Mouse (Mus musculus): Measurements from ENCODE around the gene Frmd7. TPM values are rescaled to one million over a fixed set of nuclear protein-coding genes. Genes with fewer than 3 reads are reported as not detected.

The Frmd7 gene
- polyA plus RNA-seq, 1 experiment from 2014 or later, result 0.09 TPM

- no peak for ATAC-seq (ENCODE audit: low FRiP score, low read depth)
- Histone ChIP-seq H3K4me3 (no peak overlapping the region), H3K4me1 (no peaks in the 10 kb centered on the region), H3K27me3 (replicated peaks) (no peaks in the 10 kb centered on the region), H3K9me3 (no peaks in the 10 kb centered on the region), H3K4me2 (replicated peaks) (no peak overlapping the region), H3K27ac (no peak overlapping the region), H3K36me3 (no peaks in the 10 kb centered on the region), H3K9ac (no peak overlapping the region)
- 59% methylated on average over 3 of the region's 3 CpGs for WGBS
Observed at GRCm38 (mm10) chrX:50930309-50930708, 12.2 kb downstream of the Frmd7 start.

- Histone ChIP-seq H3K27me3 (replicated peaks) (no peaks in the 10 kb centered on the region), H3K9ac (no peak overlapping the region), H3K4me2 (replicated peaks) (no peak overlapping the region), H3K4me3 (no peak overlapping the region), H3K4me1 (no peaks in the 10 kb centered on the region), H3K27ac (no peak overlapping the region), H3K9me3 (no peaks in the 10 kb centered on the region), H3K36me3 (no peaks in the 10 kb centered on the region)
- no peak for ATAC-seq (ENCODE audit: low FRiP score, low read depth)
- 64% methylated on average over 10 of the region's 10 CpGs for WGBS
Observed at GRCm38 (mm10) chrX:50926893-50927545, 15.5 kb downstream of the Frmd7 start.

GRCm38 (mm10) chrX:50924629-50925364 lies 17.7 kb downstream of the Frmd7 start:
- H3K27me3 ChIP-seq (replicated peaks), result no peaks in the 10 kb centered on the region
- H3K4me1 ChIP-seq, result no peaks in the 10 kb centered on the region
- H3K36me3 ChIP-seq, result no peaks in the 10 kb centered on the region
- H3K4me3 ChIP-seq, result no peak overlapping the region
- 53% methylated on average over 17 of the region's 18 CpGs for WGBS
- H3K9ac ChIP-seq, result no peak overlapping the region
- no peak overlapping the region for H3K4me2 ChIP-seq (replicated peaks)
- H3K27ac ChIP-seq, result no peak overlapping the region
- H3K9me3 ChIP-seq, result no peaks in the 10 kb centered on the region
- no peak for ATAC-seq (ENCODE audit: low FRiP score, low read depth)

- WGBS, result 61% methylated on average over 3 of the region's 3 CpGs
Observed at GRCm38 (mm10) chrX:50918754-50919153, 23.8 kb downstream of the Frmd7 start.

GRCm38 (mm10) chrX:50917389-50917788 lies 25.1 kb downstream of the Frmd7 start:
- H3K4me2 ChIP-seq (replicated peaks), result no peak overlapping the region
- no peaks in the 10 kb centered on the region for H3K27me3 ChIP-seq (replicated peaks)
- H3K4me3 ChIP-seq, result no peak overlapping the region
- H3K4me1 ChIP-seq, result no peaks in the 10 kb centered on the region
- no peak for ATAC-seq (ENCODE audit: low FRiP score, low read depth)
- H3K27ac ChIP-seq, result no peak overlapping the region
- H3K36me3 ChIP-seq, result no peaks in the 10 kb centered on the region
- H3K9ac ChIP-seq, result no peak overlapping the region
- no peaks in the 10 kb centered on the region for H3K9me3 ChIP-seq
- WGBS, result 63% methylated on average over 3 of the region's 3 CpGs

More at GRCm38 (mm10) chrX:50918754-50919153, 23.8 kb downstream of the Frmd7 start:
- H3K27ac ChIP-seq, result no peak overlapping the region
- no peak overlapping the region for H3K9ac ChIP-seq
- H3K36me3 ChIP-seq, result no peaks in the 10 kb centered on the region
- H3K4me2 ChIP-seq (replicated peaks), result no peak overlapping the region
- no peak overlapping the region for H3K4me3 ChIP-seq
- no peaks in the 10 kb centered on the region for H3K27me3 ChIP-seq (replicated peaks)
- no peaks in the 10 kb centered on the region for H3K9me3 ChIP-seq
- no peaks in the 10 kb centered on the region for H3K4me1 ChIP-seq
- ATAC-seq (ENCODE audit: low FRiP score, low read depth), result no peak

- no peak for ATAC-seq (ENCODE audit: low FRiP score, low read depth)
- Histone ChIP-seq H3K27me3 (replicated peaks) (no peaks in the 10 kb centered on the region), H3K4me2 (replicated peaks) (no peak overlapping the region), H3K9ac (no peak overlapping the region), H3K36me3 (no peaks in the 10 kb centered on the region), H3K9me3 (no peaks in the 10 kb centered on the region), H3K27ac (no peak overlapping the region), H3K4me1 (no peaks in the 10 kb centered on the region), H3K4me3 (no peak overlapping the region)
- WGBS, result 81% methylated on average over 5 of the region's 5 CpGs
Observed at GRCm38 (mm10) chrX:50909915-50910314, 32.6 kb downstream of the Frmd7 start.

- Histone ChIP-seq H3K27ac (no peak overlapping the region), H3K4me1 (no peaks in the 10 kb centered on the region), H3K9me3 (no peaks in the 10 kb centered on the region), H3K36me3 (no peaks in the 10 kb centered on the region), H3K4me2 (replicated peaks) (no peak overlapping the region), H3K4me3 (no peak overlapping the region), H3K27me3 (replicated peaks) (no peaks in the 10 kb centered on the region), H3K9ac (no peak overlapping the region)
- 87% methylated on average over 3 of the region's 3 CpGs for whole genome bisulfite sequencing
- ATAC-seq (ENCODE audit: low FRiP score, low read depth), result no peak
Observed at GRCm38 (mm10) chrX:50903497-50903896, 39.0 kb downstream of the Frmd7 start.

GRCm38 (mm10) chrX:50887999-50888398 lies 54.5 kb downstream of the Frmd7 start:
- no peak for ATAC-seq (ENCODE audit: low FRiP score, low read depth)
- 80% methylated on average over 2 of the region's 2 CpGs for WGBS
- Histone ChIP-seq H3K27me3 (replicated peaks) (no peaks in the 10 kb centered on the region), H3K4me3 (no peak overlapping the region), H3K36me3 (no peaks in the 10 kb centered on the region), H3K9ac (no peak overlapping the region), H3K4me2 (replicated peaks) (no peak overlapping the region), H3K9me3 (no peaks in the 10 kb centered on the region), H3K4me1 (no peaks in the 10 kb centered on the region), H3K27ac (no peak overlapping the region)

GRCm38 (mm10) chrX:50874246-50875002 lies 68.1 kb downstream of the Frmd7 start:
- H3K27me3 ChIP-seq (replicated peaks), result no peaks in the 10 kb centered on the region
- ATAC-seq (ENCODE audit: low FRiP score, low read depth), result no peak
- H3K9me3 ChIP-seq, result no peaks in the 10 kb centered on the region
- no peak overlapping the region for H3K4me2 ChIP-seq (replicated peaks)
- H3K27ac ChIP-seq, result no peak overlapping the region
- no peaks in the 10 kb centered on the region for H3K4me1 ChIP-seq
- no peaks in the 10 kb centered on the region for H3K36me3 ChIP-seq
- H3K9ac ChIP-seq, result no peak overlapping the region
- 88% methylated on average over 6 of the region's 6 CpGs for WGBS
- H3K4me3 ChIP-seq, result no peak overlapping the region

- 85% methylated on average over 5 of the region's 5 CpGs for WGBS
- H3K27ac ChIP-seq, result no peak overlapping the region
- H3K27me3 ChIP-seq (replicated peaks), result no peaks in the 10 kb centered on the region
- H3K4me2 ChIP-seq (replicated peaks), result no peak overlapping the region
- no peak for ATAC-seq (ENCODE audit: low FRiP score, low read depth)
- H3K9me3 ChIP-seq, result no peaks in the 10 kb centered on the region
- H3K4me1 ChIP-seq, result no peaks in the 10 kb centered on the region
- H3K36me3 ChIP-seq, result no peaks in the 10 kb centered on the region
- H3K4me3 ChIP-seq, result no peak overlapping the region
- H3K9ac ChIP-seq, result no peak overlapping the region
Observed at GRCm38 (mm10) chrX:50864734-50865133, 77.8 kb downstream of the Frmd7 start.

- no peaks in the 10 kb centered on the region for H3K36me3 ChIP-seq
- H3K4me1 ChIP-seq, result no peaks in the 10 kb centered on the region
- H3K9ac ChIP-seq, result no peak overlapping the region
- H3K9me3 ChIP-seq, result no peaks in the 10 kb centered on the region
- H3K27ac ChIP-seq, result no peak overlapping the region
- no peak for ATAC-seq (ENCODE audit: low FRiP score, low read depth)
- no peak overlapping the region for H3K4me3 ChIP-seq
- WGBS, result 79% methylated on average over 2 of the region's 2 CpGs
- no peak overlapping the region for H3K4me2 ChIP-seq (replicated peaks)
- H3K27me3 ChIP-seq (replicated peaks), result no peaks in the 10 kb centered on the region
Observed at GRCm38 (mm10) chrX:50863771-50864170, 78.7 kb downstream of the Frmd7 start.

- Histone ChIP-seq H3K4me2 (replicated peaks) (no peak overlapping the region), H3K4me1 (no peaks in the 10 kb centered on the region), H3K36me3 (no peaks in the 10 kb centered on the region), H3K27me3 (replicated peaks) (no peaks in the 10 kb centered on the region), H3K9ac (no peak overlapping the region), H3K9me3 (no peaks in the 10 kb centered on the region), H3K27ac (no peak overlapping the region), H3K4me3 (no peak overlapping the region)
- no peak for ATAC-seq (ENCODE audit: low FRiP score, low read depth)
- WGBS, result 84% methylated on average over 6 of the region's 6 CpGs
Observed at GRCm38 (mm10) chrX:50850428-50851184, 91.9 kb downstream of the Frmd7 start.
